Comparison of ENCODE assay signal across 9 mouse cellular contexts in genomic region chr14:51240899-51241298, GRCm38 (mm10). TPM values are rescaled to one million over a fixed set of nuclear protein-coding genes. Genes with fewer than 3 reads are reported as not detected.
DNase-seq lines count a peak whose midpoint lies in the region; ATAC-seq and TF ChIP-seq lines count a peak whose summit lies in the region.
"Had no signal": no experiment of that assay in that cellular context is flagged by ENCODE, and none has a peak within 500 bp of the region (broad histone marks: within the 10 kb centered on the region; RNA-seq: fewer than 3 reads in every experiment).

No protein-coding gene starts in this region.

- no peak overlapping the region for H3K27ac ChIP-seq in hindbrain, postnatal 0 days
- no peak overlapping the region for H3K27ac ChIP-seq in hindbrain, embryonic 16.5 days (ENCODE audit: low read depth, low read length)
- no peak overlapping the region for H3K27ac ChIP-seq in ES-Bruce4 (ENCODE audit: insufficient read depth, low read length)
- H3K27ac ChIP-seq in bone marrow macrophage, adult 2 months (ENCODE audit: insufficient read depth, low read depth, low read length) = no peak overlapping the region
- H3K27ac ChIP-seq in forebrain, embryonic 15.5 days (replicated peaks) = no peak overlapping the region
- H3K27ac ChIP-seq: embryonic facial prominence, embryonic 15.5 days had no signal

- no peak overlapping the region for H3K4me2 ChIP-seq in hindbrain, postnatal 0 days (ENCODE audit: low read depth, low read length)
- H3K4me2 ChIP-seq in hindbrain, embryonic 16.5 days (ENCODE audit: low read length) = no peak overlapping the region
- H3K4me2 ChIP-seq in forebrain, embryonic 15.5 days (replicated peaks) = no peak overlapping the region
- H3K4me2 ChIP-seq: embryonic facial prominence, embryonic 15.5 days had no signal

- H3K36me3 ChIP-seq in hindbrain, postnatal 0 days (ENCODE audit: insufficient read depth, low read length) = no peaks in the 10 kb centered on the region
- no peaks in the 10 kb centered on the region for H3K36me3 ChIP-seq in hindbrain, embryonic 16.5 days (ENCODE audit: control insufficient read depth, insufficient read depth, low read length)
- no peaks in the 10 kb centered on the region for H3K36me3 ChIP-seq in ES-Bruce4 (ENCODE audit: control insufficient read depth, insufficient read depth, low read length, poor library complexity, severe bottlenecking)
- H3K36me3 ChIP-seq in forebrain, embryonic 15.5 days = no peaks in the 10 kb centered on the region
- H3K36me3 ChIP-seq: embryonic facial prominence, embryonic 15.5 days had no signal

- no peak overlapping the region for H3K4me3 ChIP-seq in hindbrain, postnatal 0 days (ENCODE audit: low read length)
- no peak overlapping the region for H3K4me3 ChIP-seq in hindbrain, embryonic 16.5 days (ENCODE audit: low read length)
- H3K4me3 ChIP-seq in ES-Bruce4 (ENCODE audit: low read depth, low read length) = no peak overlapping the region
- no peak overlapping the region for H3K4me3 ChIP-seq in bone marrow macrophage, adult 2 months (ENCODE audit: insufficient read depth, low read length)
- H3K4me3 ChIP-seq in forebrain, embryonic 15.5 days = no peak overlapping the region
- H3K4me3 ChIP-seq: embryonic facial prominence, embryonic 15.5 days had no signal

- ATAC-seq in hindbrain, postnatal 0 days = no peak
- ATAC-seq in hindbrain, embryonic 16.5 days = no peak
- ATAC-seq in forebrain, embryonic 15.5 days (replicated peaks) = no peak

- peak; percentile 71 for TF ChIP-seq CTCF in hindbrain, postnatal 0 days (IDR thresholded peaks at IDR 0.05; ENCODE audit: low read depth)
- TF ChIP-seq CTCF in ES-Bruce4 (IDR thresholded peaks at IDR 0.05; ENCODE audit: low read depth, low read length) = peak; percentile 46
- 0 out of 2 replicates have a peak, but pooled peaks have one; percentile 20 for TF ChIP-seq CTCF in bone marrow macrophage, adult 2 months (IDR thresholded peaks at IDR 0.05; ENCODE audit: low read depth, low read length)

- no peak for TF ChIP-seq EP300 in ES-Bruce4 (IDR thresholded peaks at IDR 0.05; ENCODE audit: insufficient read depth, low read depth, low read length)

- H3K9me3 ChIP-seq in hindbrain, postnatal 0 days (ENCODE audit: low read length) = no peaks in the 10 kb centered on the region
- H3K9me3 ChIP-seq in hindbrain, embryonic 16.5 days (ENCODE audit: control insufficient read depth, low read length) = no peaks in the 10 kb centered on the region
- H3K9me3 ChIP-seq in ES-Bruce4 (replicated peaks; ENCODE audit: control insufficient read depth, insufficient read depth, low read length, poor library complexity, severe bottlenecking) = peaks cover 6% of the 10 kb centered on the region; the same call in 1 of the 2 replicates
- no peaks in the 10 kb centered on the region for H3K9me3 ChIP-seq in forebrain, embryonic 15.5 days
- H3K9me3 ChIP-seq: embryonic facial prominence, embryonic 15.5 days had no signal

- H3K9ac ChIP-seq in hindbrain, postnatal 0 days (replicated peaks; ENCODE audit: low read length) = no peak overlapping the region
- no peak overlapping the region for H3K9ac ChIP-seq in hindbrain, embryonic 16.5 days (ENCODE audit: low read depth, low read length)
- H3K9ac ChIP-seq in ES-Bruce4 (ENCODE audit: low read depth, poor library complexity, severe bottlenecking) = no peak overlapping the region
- no peak overlapping the region for H3K9ac ChIP-seq in forebrain, embryonic 15.5 days (replicated peaks)
- H3K9ac ChIP-seq: embryonic facial prominence, embryonic 15.5 days had no signal

- no peak for TF ChIP-seq POLR2A in ES-Bruce4 (IDR thresholded peaks at IDR 0.05; ENCODE audit: insufficient read depth, low read length)
- TF ChIP-seq POLR2A in bone marrow macrophage, adult 2 months (IDR thresholded peaks at IDR 0.05; ENCODE audit: borderline replicate concordance, low read depth, low read length) = no peak

- no peaks in the 10 kb centered on the region for H3K4me1 ChIP-seq in hindbrain, postnatal 0 days (ENCODE audit: insufficient read depth, low read length)
- no peaks in the 10 kb centered on the region for H3K4me1 ChIP-seq in hindbrain, embryonic 16.5 days (ENCODE audit: control insufficient read depth, insufficient read depth, low read depth, low read length)
- H3K4me1 ChIP-seq in ES-Bruce4 (ENCODE audit: control insufficient read depth, insufficient read depth, low read length) = no peaks in the 10 kb centered on the region
- H3K4me1 ChIP-seq in bone marrow macrophage, adult 2 months (ENCODE audit: control insufficient read depth, insufficient read depth, low read length) = peaks cover 11% of the 10 kb centered on the region
- H3K4me1 ChIP-seq in forebrain, embryonic 15.5 days = no peaks in the 10 kb centered on the region
- H3K4me1 ChIP-seq: embryonic facial prominence, embryonic 15.5 days had no signal

- DNase-seq in hindbrain, postnatal 0 days (ENCODE audit: low spot score) = peak; percentile 68
- peak; percentile 11 for DNase-seq in gastrocnemius, postnatal 10 days
- peak; percentile 25 for DNase-seq in left cerebral cortex, adult 11 months (ENCODE audit: low spot score)
- peak; percentile 74 for DNase-seq in retina, postnatal 1 day

- H3K27me3 ChIP-seq in hindbrain, postnatal 0 days (ENCODE audit: insufficient read depth, low read length) = no peaks in the 10 kb centered on the region
- H3K27me3 ChIP-seq in hindbrain, embryonic 16.5 days (replicated peaks; ENCODE audit: control insufficient read depth, insufficient read depth, low read length) = no peaks in the 10 kb centered on the region
- peaks cover 2% of the 10 kb centered on the region; the same call in 1 of the 2 replicates for H3K27me3 ChIP-seq in ES-Bruce4 (ENCODE audit: control insufficient read depth, insufficient read depth, low read length, poor library complexity, severe bottlenecking)
- no peaks in the 10 kb centered on the region for H3K27me3 ChIP-seq in forebrain, embryonic 15.5 days
- H3K27me3 ChIP-seq: embryonic facial prominence, embryonic 15.5 days had no signal

RNA-seq across cellular contexts. Expression of gene Rnase2a, which starts 15.0 kb away (rescaled TPM):
- not detected in 2 replicates for total RNA-seq in hindbrain, postnatal 0 days (2014; rRNA removed)
- not detected in 2 replicates for polyA plus RNA-seq in hindbrain, postnatal 0 days (2015; fragmentation: Nextera tagmentation; extraction: Ambion mirVana)
- not detected in 2 replicates for polyA plus RNA-seq in hindbrain, embryonic 16.5 days (2015; fragmentation: Nextera tagmentation; extraction: Ambion mirVana)
- polyA plus RNA-seq in ES-Bruce4 (2011; ENCODE audit: insufficient read depth, insufficient read length, low read depth, missing spikeins) = not detected in 2 replicates
- not detected in 2 replicates for polyA plus RNA-seq in bone marrow macrophage, adult 2 months (2012; ENCODE audit: insufficient read depth, insufficient read length, missing spikeins)
- total RNA-seq in gastrocnemius, postnatal 10 days (2021) = not detected
- not detected in 2 replicates for polyA plus RNA-seq in forebrain, embryonic 15.5 days (2015; fragmentation: Nextera tagmentation; extraction: Ambion mirVana)
- polyA plus RNA-seq: embryonic facial prominence, embryonic 15.5 days had no signal

RNA-seq across cellular contexts. Expression of gene Ear14, which starts 37.7 kb away (rescaled TPM):
- total RNA-seq in hindbrain, postnatal 0 days (2014; rRNA removed) = not detected in 2 replicates
- polyA plus RNA-seq in hindbrain, postnatal 0 days (2015; fragmentation: Nextera tagmentation; extraction: Ambion mirVana) = not detected in 2 replicates
- not detected in 2 replicates for polyA plus RNA-seq in hindbrain, embryonic 16.5 days (2015; fragmentation: Nextera tagmentation; extraction: Ambion mirVana)
- not detected in 2 replicates for polyA plus RNA-seq in ES-Bruce4 (2011; ENCODE audit: insufficient read depth, insufficient read length, low read depth, missing spikeins)
- polyA plus RNA-seq in bone marrow macrophage, adult 2 months (2012; ENCODE audit: insufficient read depth, insufficient read length, missing spikeins) = not detected in 2 replicates
- total RNA-seq in gastrocnemius, postnatal 10 days (2021) = not detected
- polyA plus RNA-seq in forebrain, embryonic 15.5 days (2015; fragmentation: Nextera tagmentation; extraction: Ambion mirVana) = not detected in 2 replicates
- polyA plus RNA-seq: embryonic facial prominence, embryonic 15.5 days had no signal

RNA-seq across cellular contexts. Expression of gene Ang2, which starts 42.0 kb away (rescaled TPM):
- total RNA-seq in hindbrain, postnatal 0 days (2014; rRNA removed) = not detected in 2 replicates
- not detected in 2 replicates for polyA plus RNA-seq in hindbrain, postnatal 0 days (2015; fragmentation: Nextera tagmentation; extraction: Ambion mirVana)
- not detected in 2 replicates for polyA plus RNA-seq in hindbrain, embryonic 16.5 days (2015; fragmentation: Nextera tagmentation; extraction: Ambion mirVana)
- polyA plus RNA-seq in ES-Bruce4 (2011; ENCODE audit: insufficient read depth, insufficient read length, low read depth, missing spikeins) = not detected in 2 replicates
- not detected in 2 replicates for polyA plus RNA-seq in bone marrow macrophage, adult 2 months (2012; ENCODE audit: insufficient read depth, insufficient read length, missing spikeins)
- total RNA-seq in gastrocnemius, postnatal 10 days (2021) = under 1 TPM in 1 of 2 experiments, not detected in 1; 0.63 TPM
- polyA plus RNA-seq in forebrain, embryonic 15.5 days (2015; fragmentation: Nextera tagmentation; extraction: Ambion mirVana) = not detected in 2 replicates

Comparison
In these comparisons a context has a peak if more than half of its experiments do, and no peak if none do; other contexts are left out.
1. DNase-seq: peak in every context shown above with its lines; median percentile 74 in retina, postnatal 1 day; 68 in hindbrain, postnatal 0 days; 25 in left cerebral cortex, adult 11 months; 11 in gastrocnemius, postnatal 10 days.
2. CTCF ChIP-seq: peak in every context shown above with its lines; median percentile 71 in hindbrain, postnatal 0 days; 46 in ES-Bruce4; 20 in bone marrow macrophage, adult 2 months.